Mouse (Mus musculus): ENCODE data around the gene Cep170b.

DNA sequence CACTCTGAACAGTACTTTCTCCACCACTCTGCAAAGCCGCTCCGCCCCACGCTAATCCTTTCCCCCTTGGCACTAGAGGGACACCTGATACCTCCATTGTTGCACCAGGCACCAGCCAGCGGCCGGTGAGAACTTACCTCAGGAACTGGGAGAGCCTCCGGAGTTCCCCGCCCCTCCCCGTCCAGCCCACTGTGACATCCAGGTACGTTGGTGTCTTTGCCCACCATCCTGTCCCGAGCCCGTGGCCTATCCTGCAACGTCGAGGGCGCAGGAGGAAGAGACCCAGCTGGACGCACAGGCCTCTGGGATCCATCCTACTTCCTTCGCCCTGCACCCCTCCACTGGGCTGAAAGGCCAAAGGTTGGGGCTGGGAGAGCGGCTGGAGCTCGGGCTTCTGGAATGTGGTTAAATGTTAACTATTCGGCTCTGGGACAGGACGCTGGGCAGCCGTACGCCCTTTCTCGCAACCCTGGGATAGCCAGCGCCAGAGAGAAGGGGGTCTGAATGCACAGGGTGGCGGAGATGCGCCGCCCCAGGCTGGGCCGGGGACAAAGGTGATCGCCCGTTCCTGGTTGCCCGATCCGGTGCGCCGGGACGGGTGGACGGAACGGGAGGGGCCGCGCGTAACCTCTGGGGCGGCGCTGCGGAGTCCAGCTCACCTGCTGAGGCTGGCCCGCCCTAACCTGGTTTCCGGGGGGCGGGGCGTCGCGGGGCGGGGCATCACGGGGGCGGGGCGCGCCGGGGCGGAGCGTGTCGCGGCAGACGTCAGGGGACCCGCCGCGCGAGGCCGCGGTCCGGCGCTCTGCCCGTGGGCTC is 1.4 kb downstream of the Cep170b start:
- TF ChIP-seq CTCF (IDR thresholded peaks at IDR 0.05; ENCODE audit: low read depth) (no peak), EP300 (IDR thresholded peaks at IDR 0.05; ENCODE audit: low read depth) (no peak)

All from liver, embryonic 14.5 days (tissue).